Mouse (Mus musculus): ENCODE measurements around the gene Fbxo47. TPM values are rescaled to one million over a fixed set of nuclear protein-coding genes. Genes with fewer than 3 reads are reported as not detected.

The Fbxo47 gene
- polyA plus RNA-seq (2015; fragmentation: Nextera tagmentation; extraction: Ambion mirVana): 0.78 and 1.4 TPM in 2 replicates

DNA sequence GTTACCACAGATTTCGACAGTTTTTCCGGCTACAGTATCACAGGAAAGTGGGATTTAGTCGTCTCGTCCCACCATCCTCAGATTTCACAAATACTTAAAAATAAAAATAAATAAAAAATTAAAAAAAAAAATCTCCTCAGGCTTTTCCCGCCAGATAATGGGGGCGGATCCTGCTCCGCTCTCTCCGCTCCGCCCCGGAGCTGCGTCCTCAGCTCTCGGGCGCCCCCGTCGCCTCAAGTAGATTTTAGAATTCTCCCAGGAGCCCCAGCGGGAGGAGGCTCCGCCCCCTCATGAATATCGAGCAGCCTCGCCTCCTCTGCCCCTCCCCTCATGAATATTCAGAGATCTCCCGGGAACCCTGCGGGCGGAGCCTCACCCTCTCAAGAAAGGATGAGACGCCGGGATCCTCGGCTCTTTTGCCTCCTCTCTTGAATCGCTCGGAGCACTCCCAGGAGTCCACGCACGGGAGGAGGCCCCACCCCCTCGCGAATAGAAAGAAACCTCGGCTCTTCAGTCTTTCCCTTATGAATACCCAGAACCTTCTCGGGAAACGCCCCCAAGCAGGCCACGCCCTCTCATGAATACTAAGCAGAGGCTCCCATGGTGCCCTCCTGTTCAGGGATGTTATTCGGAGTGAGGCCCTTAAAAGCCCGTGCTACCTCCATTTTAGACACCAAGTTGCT is at the start of gene Fbxo47:
TSS of gene Fbxo47 (minus strand) at position 237 of the 683 bp plus-strand sequence.
- peak within 1 kb of the TSS; percentile 62 for H3K4me2 ChIP-seq
- under 1% methylated on average over 37 of the region's 37 CpGs for WGBS
- no peaks in the 10 kb centered on the region for H3K9me3 ChIP-seq (replicated peaks)
- peak within 1 kb of the TSS; percentile 80 for H3K27ac ChIP-seq
- no peaks in the 10 kb centered on the region for H3K36me3 ChIP-seq (ENCODE audit: poor library complexity, severe bottlenecking)
- H3K4me3 ChIP-seq: peak within 1 kb of the TSS; percentile 58
- ATAC-seq: peak; percentile 97
- H3K9ac ChIP-seq: peak within 1 kb of the TSS; percentile 53
- H3K4me1 ChIP-seq: no peaks in the 10 kb centered on the region; the same call in 1 of the 2 replicates
- no peaks in the 10 kb centered on the region for H3K27me3 ChIP-seq

DNA sequence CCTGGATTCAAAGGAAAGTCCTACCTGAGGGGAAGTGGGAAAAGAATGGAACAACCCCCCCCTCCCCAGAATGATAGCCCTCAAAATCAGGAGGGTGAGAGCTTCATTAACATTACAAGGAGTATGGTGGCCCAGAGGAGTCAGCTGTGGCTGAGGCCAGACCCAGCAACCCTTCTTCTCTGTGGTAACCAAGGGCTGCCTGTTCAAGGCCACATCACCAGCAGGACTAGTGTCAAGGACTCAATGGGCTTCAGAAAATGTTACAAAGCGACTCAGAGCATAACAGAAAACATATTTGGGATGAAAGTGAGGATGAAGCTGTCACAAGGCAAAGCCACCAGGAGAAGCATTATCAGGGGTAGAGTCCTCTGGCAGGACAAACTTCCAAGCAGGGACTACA is 49.6 kb upstream of the Fbxo47 start:
- Histone ChIP-seq H3K9ac (no peak overlapping the region), H3K9me3 (replicated peaks) (no peaks in the 10 kb centered on the region), H3K27me3 (no peaks in the 10 kb centered on the region), H3K4me1 (no peaks in the 10 kb centered on the region), H3K4me2 (no peak overlapping the region), H3K27ac (no peak overlapping the region), H3K36me3 (ENCODE audit: poor library complexity, severe bottlenecking) (no peaks in the 10 kb centered on the region), H3K4me3 (no peak overlapping the region)
- ATAC-seq: no peak
- WGBS: 78% methylated on average over 1 of the region's 1 CpGs

DNA sequence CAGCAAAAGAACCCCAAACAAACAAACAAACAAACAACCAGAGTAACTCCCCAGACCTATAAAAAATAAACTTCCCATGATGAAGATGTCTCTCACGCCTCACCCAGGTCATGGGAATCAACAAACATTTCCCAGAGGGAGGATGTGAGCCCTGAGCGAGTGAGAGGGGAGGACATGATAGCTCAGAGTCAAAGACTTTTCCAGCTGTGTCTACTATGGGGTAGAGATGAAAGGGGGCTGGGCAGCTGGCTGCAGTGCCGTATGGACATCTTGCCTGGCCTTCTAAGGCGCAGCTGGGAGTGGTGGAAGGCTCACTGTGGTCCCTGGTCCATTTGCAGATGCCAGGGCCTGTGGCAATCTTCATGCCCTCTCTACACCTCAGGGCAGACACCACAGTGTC is 45.0 kb upstream of the Fbxo47 start:
- WGBS: 71% methylated on average over 4 of the region's 4 CpGs

DNA sequence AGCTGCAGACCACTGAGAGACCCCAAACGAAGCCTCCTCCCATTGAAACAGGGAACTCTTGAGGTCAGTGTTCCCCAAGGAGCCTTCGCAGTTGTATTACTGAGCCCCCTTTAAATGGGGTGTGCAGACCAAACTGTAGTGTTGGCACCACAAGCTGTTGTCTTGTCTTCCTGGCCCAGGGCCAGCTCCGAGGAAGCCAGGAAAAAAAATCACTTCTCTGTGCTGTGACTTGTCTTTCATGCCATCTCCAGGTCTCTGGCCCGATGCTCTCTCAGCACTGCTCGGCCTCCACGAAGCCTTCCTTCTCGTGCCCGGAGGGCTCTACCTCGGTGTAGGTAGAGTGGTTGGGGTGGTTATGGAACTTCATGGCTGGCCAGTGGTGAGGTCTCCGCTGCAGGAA is 40.3 kb upstream of the Fbxo47 start:
- no peak for ATAC-seq
- Histone ChIP-seq H3K9me3 (replicated peaks) (no peaks in the 10 kb centered on the region), H3K4me1 (no peaks in the 10 kb centered on the region), H3K9ac (no peak overlapping the region), H3K27me3 (no peaks in the 10 kb centered on the region), H3K4me2 (no peak overlapping the region), H3K36me3 (ENCODE audit: poor library complexity, severe bottlenecking) (no peaks in the 10 kb centered on the region), H3K4me3 (no peak overlapping the region), H3K27ac (no peak overlapping the region)
- WGBS: 92% methylated on average over 10 of the region's 10 CpGs

More for the DNA sequence above, 45.0 kb upstream of the Fbxo47 start:
- Histone ChIP-seq H3K4me2 (no peak overlapping the region), H3K9me3 (replicated peaks) (no peaks in the 10 kb centered on the region), H3K27ac (no peak overlapping the region), H3K27me3 (no peaks in the 10 kb centered on the region), H3K4me1 (no peaks in the 10 kb centered on the region), H3K4me3 (no peak overlapping the region), H3K36me3 (ENCODE audit: poor library complexity, severe bottlenecking) (no peaks in the 10 kb centered on the region), H3K9ac (no peak overlapping the region)
- no peak for ATAC-seq

DNA sequence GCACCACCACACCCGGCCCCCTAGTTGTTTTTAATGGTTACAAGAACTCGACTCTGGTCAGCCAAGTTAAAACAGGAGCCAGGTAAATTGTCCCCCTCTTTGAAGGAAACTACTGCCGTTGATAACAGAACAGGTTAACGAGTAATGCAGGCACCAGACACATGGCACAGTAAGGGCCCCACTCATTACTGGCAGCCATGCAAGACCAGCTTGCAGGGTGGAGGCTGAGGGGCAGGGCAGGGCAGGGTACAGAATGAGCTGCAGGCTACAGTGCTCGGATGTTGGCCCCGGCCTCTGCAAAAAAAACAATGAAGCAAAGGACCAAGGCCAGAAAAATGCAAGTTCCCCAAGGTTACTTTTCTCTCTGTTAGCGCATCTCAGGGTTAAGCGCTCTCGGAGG is 39.7 kb upstream of the Fbxo47 start:
- H3K4me1 ChIP-seq: no peaks in the 10 kb centered on the region
- no peak overlapping the region for H3K9ac ChIP-seq
- H3K4me2 ChIP-seq: no peak overlapping the region
- H3K4me3 ChIP-seq: no peak overlapping the region
- WGBS: 72% methylated on average over 9 of the region's 9 CpGs
- ATAC-seq: no peak
- H3K9me3 ChIP-seq (replicated peaks): no peaks in the 10 kb centered on the region
- no peaks in the 10 kb centered on the region for H3K27me3 ChIP-seq
- H3K27ac ChIP-seq: no peak overlapping the region
- H3K36me3 ChIP-seq (ENCODE audit: poor library complexity, severe bottlenecking): no peaks in the 10 kb centered on the region

DNA sequence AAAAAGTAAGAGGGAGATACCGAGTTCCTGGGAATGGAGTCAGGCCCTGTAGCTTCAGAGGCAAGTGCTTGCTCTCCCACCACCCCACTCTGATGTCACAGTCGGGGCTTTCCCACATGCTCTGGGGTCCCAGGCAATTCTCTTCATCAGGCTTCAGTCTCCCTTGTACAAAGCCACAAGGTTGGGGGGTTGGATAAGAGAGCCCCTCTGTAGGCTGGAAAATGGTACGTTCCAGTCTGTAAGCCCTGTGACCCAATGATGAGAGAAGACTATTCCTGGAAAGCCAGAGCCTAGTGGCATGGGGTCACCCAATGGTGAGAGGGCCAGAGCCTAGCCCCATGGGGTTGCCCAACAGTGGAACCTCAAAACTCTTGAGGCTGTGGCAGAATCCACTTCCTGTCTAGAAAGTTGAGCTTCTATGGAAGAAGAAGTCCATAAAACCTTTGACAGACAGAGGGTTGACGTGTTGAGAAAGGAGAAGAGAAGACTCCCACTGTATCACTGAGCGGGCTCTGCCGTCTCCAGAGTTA is 32.1 kb upstream of the Fbxo47 start:
- Histone ChIP-seq H3K27me3 (no peaks in the 10 kb centered on the region), H3K36me3 (ENCODE audit: poor library complexity, severe bottlenecking) (no peaks in the 10 kb centered on the region), H3K4me3 (no peak overlapping the region), H3K4me1 (peaks cover 3% of the 10 kb centered on the region; the same call in 1 of the 2 replicates), H3K9ac (no peak overlapping the region), H3K4me2 (no peak overlapping the region), H3K27ac (no peak overlapping the region), H3K9me3 (replicated peaks) (no peaks in the 10 kb centered on the region)
- no peak for ATAC-seq
- WGBS: 94% methylated on average over 6 of the region's 6 CpGs

DNA sequence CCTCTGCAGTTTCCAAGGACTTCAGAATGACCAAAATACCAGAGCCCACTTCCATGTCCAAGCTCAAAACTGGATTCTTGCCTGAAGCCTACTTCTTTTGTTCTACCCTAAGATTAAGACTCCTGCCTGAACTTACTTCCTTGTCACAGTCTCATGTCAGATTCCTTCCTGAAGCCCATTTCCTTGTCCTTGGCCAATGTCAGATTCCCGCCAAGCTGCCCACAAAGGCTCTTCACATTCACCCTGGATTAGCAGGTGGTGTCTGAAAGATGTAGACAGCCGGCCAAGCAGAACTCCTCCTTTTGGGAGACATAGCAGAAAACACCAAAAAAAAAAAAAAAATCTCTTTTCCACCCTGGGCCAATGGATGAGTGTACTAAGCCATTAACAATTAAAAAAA is 31.5 kb upstream of the Fbxo47 start:
- H3K9ac ChIP-seq: no peak overlapping the region
- no peak for ATAC-seq
- H3K27ac ChIP-seq: no peak overlapping the region
- WGBS: 93% methylated on average over 2 of the region's 2 CpGs
- H3K27me3 ChIP-seq: no peaks in the 10 kb centered on the region
- H3K4me2 ChIP-seq: no peak overlapping the region
- no peak overlapping the region for H3K4me3 ChIP-seq
- peaks cover 3% of the 10 kb centered on the region; the same call in 1 of the 2 replicates for H3K4me1 ChIP-seq
- no peaks in the 10 kb centered on the region for H3K9me3 ChIP-seq (replicated peaks)
- no peaks in the 10 kb centered on the region for H3K36me3 ChIP-seq (ENCODE audit: poor library complexity, severe bottlenecking)

DNA sequence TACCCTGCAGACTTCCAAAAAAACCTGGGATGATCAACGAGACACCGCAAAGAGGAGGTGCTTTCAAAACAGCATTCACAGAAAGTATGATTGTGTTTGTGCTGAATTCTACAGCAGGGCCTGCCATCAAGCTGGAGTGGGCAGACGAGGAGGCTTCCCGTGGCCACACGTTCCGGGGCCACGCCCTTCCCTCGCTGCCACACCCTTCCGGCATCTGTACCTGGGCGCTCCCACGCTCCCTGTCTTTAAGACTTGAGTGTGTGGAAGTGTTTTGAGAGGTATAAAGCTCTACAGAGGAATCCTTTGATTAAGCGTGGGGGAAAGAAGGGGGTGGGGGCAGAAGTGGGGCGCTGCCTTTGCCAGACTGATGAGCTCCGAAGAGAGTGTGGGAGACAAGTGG is 29.2 kb upstream of the Fbxo47 start:
- WGBS: 91% methylated on average over 14 of the region's 14 CpGs
- H3K4me3 ChIP-seq: no peak overlapping the region
- no peak for ATAC-seq

GRCm38 (mm10) chr11:97908634-97909348 is 24.8 kb upstream of the Fbxo47 start:
- no peaks in the 10 kb centered on the region for H3K27me3 ChIP-seq
- no peak for ATAC-seq
- H3K36me3 ChIP-seq (ENCODE audit: poor library complexity, severe bottlenecking): no peaks in the 10 kb centered on the region
- no peaks in the 10 kb centered on the region for H3K4me1 ChIP-seq
- H3K27ac ChIP-seq: no peak overlapping the region
- WGBS: 92% methylated on average over 11 of the region's 11 CpGs
- H3K4me2 ChIP-seq: no peak overlapping the region
- no peak overlapping the region for H3K9ac ChIP-seq
- H3K4me3 ChIP-seq: no peak overlapping the region
- H3K9me3 ChIP-seq (replicated peaks): no peaks in the 10 kb centered on the region

More for the DNA sequence above, 29.2 kb upstream of the Fbxo47 start:
- Histone ChIP-seq H3K27me3 (no peaks in the 10 kb centered on the region), H3K4me2 (no peak overlapping the region), H3K9me3 (replicated peaks) (no peaks in the 10 kb centered on the region), H3K27ac (no peak overlapping the region), H3K9ac (no peak overlapping the region), H3K36me3 (ENCODE audit: poor library complexity, severe bottlenecking) (no peaks in the 10 kb centered on the region), H3K4me1 (peaks cover 3% of the 10 kb centered on the region; the same call in 1 of the 2 replicates)

DNA sequence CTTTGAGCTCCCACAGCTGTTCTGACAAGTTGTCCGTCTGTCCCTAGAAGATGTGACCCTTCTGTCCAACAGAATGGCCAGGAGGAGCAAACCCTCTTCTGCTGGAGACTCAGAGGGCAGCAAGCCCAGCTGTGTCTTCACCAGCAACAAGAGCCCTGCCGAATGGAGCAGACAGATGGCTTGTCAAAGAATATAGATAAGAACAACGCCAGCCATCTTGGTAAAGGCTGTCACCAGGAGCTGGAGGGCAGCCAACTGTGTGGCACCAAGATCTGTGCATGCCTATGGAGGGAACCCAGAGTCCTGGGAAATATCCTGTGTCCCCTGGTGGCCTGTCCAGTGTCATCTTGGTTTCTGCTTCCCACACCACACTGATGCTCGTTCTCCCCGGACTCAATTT is 24.0 kb upstream of the Fbxo47 start:
- H3K4me2 ChIP-seq: no peak overlapping the region
- no peak overlapping the region for H3K9ac ChIP-seq
- no peaks in the 10 kb centered on the region for H3K4me1 ChIP-seq
- H3K36me3 ChIP-seq (ENCODE audit: poor library complexity, severe bottlenecking): no peaks in the 10 kb centered on the region
- H3K27me3 ChIP-seq: no peaks in the 10 kb centered on the region
- no peak overlapping the region for H3K4me3 ChIP-seq
- no peaks in the 10 kb centered on the region for H3K9me3 ChIP-seq (replicated peaks)
- ATAC-seq: no peak
- 86% methylated on average over 5 of the region's 5 CpGs for WGBS
- no peak overlapping the region for H3K27ac ChIP-seq

GRCm38 (mm10) chr11:97906905-97907304 is 23.0 kb upstream of the Fbxo47 start:
- H3K36me3 ChIP-seq (ENCODE audit: poor library complexity, severe bottlenecking): no peaks in the 10 kb centered on the region
- H3K4me3 ChIP-seq: no peak overlapping the region
- no peak for ATAC-seq
- H3K27me3 ChIP-seq: no peaks in the 10 kb centered on the region
- no peaks in the 10 kb centered on the region for H3K4me1 ChIP-seq
- H3K4me2 ChIP-seq: no peak overlapping the region
- no peak overlapping the region for H3K9ac ChIP-seq
- no peak overlapping the region for H3K27ac ChIP-seq
- H3K9me3 ChIP-seq (replicated peaks): no peaks in the 10 kb centered on the region
- 92% methylated on average over 9 of the region's 9 CpGs for WGBS

- Histone ChIP-seq H3K36me3 (ENCODE audit: poor library complexity, severe bottlenecking) (no peaks in the 10 kb centered on the region), H3K27ac (no peak overlapping the region), H3K9ac (no peak overlapping the region), H3K4me2 (no peak overlapping the region), H3K4me1 (no peaks in the 10 kb centered on the region), H3K4me3 (no peak overlapping the region), H3K9me3 (replicated peaks) (no peaks in the 10 kb centered on the region), H3K27me3 (no peaks in the 10 kb centered on the region)
- WGBS: 47% methylated on average over 2 of the region's 2 CpGs
- no peak for ATAC-seq
Measured at GRCm38 (mm10) chr11:97905941-97906340, 22.0 kb upstream of the Fbxo47 start.

Measured in forebrain, embryonic 13.5 days (tissue).